Mouse (Mus musculus): ENCODE measurements at regions not wholly inside any gene's neighbourhood (a gene's known extent, or its start where the extent isn't known, plus 50 kb on each side); places are given as distances from the start of the nearest gene placed in this dataset.

- DNase-seq, result no peak
Measured at GRCm38 (mm10) chrX:109502571-109502970, 306.0 kb downstream of the Gm6377 start.

- DNase-seq, result no peak
Measured at GRCm38 (mm10) chrX:109552471-109552870, 355.9 kb downstream of the Gm6377 start.

GRCm38 (mm10) chrX:109587360-109587759, 390.8 kb downstream of the Gm6377 start:
- peak; percentile 8 for DNase-seq

GRCm38 (mm10) chrX:109626979-109627761, 430.6 kb downstream of the Gm6377 start:
- no peak for DNase-seq

All from embryo, embryonic 11 days (tissue).